Mouse (Mus musculus): ENCODE results near the gene Pkp1.

Gene Pkp1

GRCm38 (mm10) chr1:135821780-135822179 is 97.2 kb downstream of the Pkp1 start:
- DNase-seq (ENCODE audit: low spot score in 2 of 2), result no peak

Data from frontal cortex, postnatal 14 days (tissue).